Mouse (Mus musculus): ENCODE measurements at regions not wholly inside any gene's neighbourhood (a gene's known extent, or its start where the extent isn't known, plus 50 kb on each side); places are given as distances from the start of the nearest gene placed in this dataset.

GRCm38 (mm10) chr3:157777779-157778178 is 147.1 kb downstream of the Cth start:
- Histone ChIP-seq H3K4me3 (ENCODE audit: low read depth, low read length) (no peak overlapping the region), H3K9me3 (replicated peaks) (no peaks in the 10 kb centered on the region), H3K4me1 (ENCODE audit: insufficient read depth, low read depth, low read length) (no peaks in the 10 kb centered on the region), H3K36me3 (replicated peaks) (no peaks in the 10 kb centered on the region), H3K27me3 (ENCODE audit: insufficient read depth, low read length) (no peaks in the 10 kb centered on the region)
- ATAC-seq (ENCODE audit: extremely low read depth, insufficient number of reproducible peaks, low FRiP score, poor library complexity, severe bottlenecking) (no peak), DNase-seq (ENCODE audit: low spot score) (no peak)
- no peak for TF ChIP-seq TAL1 (conservative IDR thresholded peaks at IDR 0.05; ENCODE audit: low read depth, low read length)
- TF ChIP-seq GATA1 (IDR thresholded peaks at IDR 0.05; ENCODE audit: borderline replicate concordance, low read length), result no peak
- no peak for TF ChIP-seq POLR2AphosphoS5 (IDR thresholded peaks at IDR 0.05; ENCODE audit: insufficient replicate concordance, low read depth, low read length)
- no peak for TF ChIP-seq GATA2 (IDR thresholded peaks at IDR 0.05; ENCODE audit: borderline replicate concordance, low read depth, low read length)
- TF ChIP-seq CTCF (IDR thresholded peaks at IDR 0.05; ENCODE audit: low read depth, low read length), result no peak

GRCm38 (mm10) chr3:157763487-157764199 is 161.2 kb downstream of the Cth start:
- DNase-seq (ENCODE audit: low spot score) (no peak), ATAC-seq (ENCODE audit: extremely low read depth, insufficient number of reproducible peaks, low FRiP score, poor library complexity, severe bottlenecking) (no peak)
- no peaks in the 10 kb centered on the region for H3K27me3 ChIP-seq (ENCODE audit: insufficient read depth, low read length)
- no peaks in the 10 kb centered on the region for H3K36me3 ChIP-seq (replicated peaks)
- H3K4me1 ChIP-seq (ENCODE audit: insufficient read depth, low read depth, low read length), result no peaks in the 10 kb centered on the region
- no peaks in the 10 kb centered on the region for H3K9me3 ChIP-seq (replicated peaks)
- TF ChIP-seq GATA2 (IDR thresholded peaks at IDR 0.05; ENCODE audit: borderline replicate concordance, low read depth, low read length) (no peak), POLR2AphosphoS5 (IDR thresholded peaks at IDR 0.05; ENCODE audit: insufficient replicate concordance, low read depth, low read length) (no peak)
- H3K4me3 ChIP-seq (ENCODE audit: low read depth, low read length), result no peak overlapping the region

DNA sequence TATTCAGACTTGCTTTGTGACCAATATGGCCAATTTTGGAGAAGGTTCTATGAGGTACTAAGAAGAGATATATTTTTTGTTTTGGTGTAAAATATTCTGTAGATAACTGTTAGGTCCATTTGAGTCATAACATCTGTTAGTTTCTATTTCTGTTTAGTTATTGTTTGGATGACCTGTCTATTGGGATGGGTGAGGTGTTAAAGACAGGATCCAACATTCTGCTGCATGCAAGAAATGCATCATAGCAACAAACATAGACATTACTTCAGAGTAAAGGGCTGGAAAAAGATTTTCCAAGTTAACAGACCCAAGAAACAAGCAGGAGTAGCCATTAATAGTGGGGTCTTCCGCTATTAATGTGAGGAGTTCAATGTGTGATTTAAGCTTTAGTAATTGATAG is 165.0 kb downstream of the Cth start:
- H3K4me3 ChIP-seq (ENCODE audit: low read depth, low read length), result no peak overlapping the region
- ATAC-seq (ENCODE audit: extremely low read depth, insufficient number of reproducible peaks, low FRiP score, poor library complexity, severe bottlenecking) (no peak), DNase-seq (ENCODE audit: low spot score) (no peak)
- no peaks in the 10 kb centered on the region for H3K9me3 ChIP-seq (replicated peaks)
- H3K36me3 ChIP-seq (replicated peaks), result no peaks in the 10 kb centered on the region
- no peak for TF ChIP-seq POLR2AphosphoS5 (IDR thresholded peaks at IDR 0.05; ENCODE audit: insufficient replicate concordance, low read depth, low read length)
- TF ChIP-seq GATA1 (IDR thresholded peaks at IDR 0.05; ENCODE audit: borderline replicate concordance, low read length), result no peak
- TF ChIP-seq CTCF (IDR thresholded peaks at IDR 0.05; ENCODE audit: low read depth, low read length), result no peak
- no peak for TF ChIP-seq TAL1 (conservative IDR thresholded peaks at IDR 0.05; ENCODE audit: low read depth, low read length)
- no peak for TF ChIP-seq GATA2 (IDR thresholded peaks at IDR 0.05; ENCODE audit: borderline replicate concordance, low read depth, low read length)
- H3K4me1 ChIP-seq (ENCODE audit: insufficient read depth, low read depth, low read length), result no peaks in the 10 kb centered on the region
- no peaks in the 10 kb centered on the region for H3K27me3 ChIP-seq (ENCODE audit: insufficient read depth, low read length)

GRCm38 (mm10) chr3:157754826-157755225 is 170.1 kb downstream of the Cth start:
- Histone ChIP-seq H3K9me3 (replicated peaks) (no peaks in the 10 kb centered on the region), H3K36me3 (replicated peaks) (no peaks in the 10 kb centered on the region)

GRCm38 (mm10) chr3:157750266-157750665 is 174.6 kb downstream of the Cth start:
- Histone ChIP-seq H3K36me3 (replicated peaks) (no peaks in the 10 kb centered on the region), H3K4me3 (ENCODE audit: low read depth, low read length) (no peak overlapping the region), H3K4me1 (ENCODE audit: insufficient read depth, low read depth, low read length) (no peaks in the 10 kb centered on the region), H3K9me3 (replicated peaks) (no peaks in the 10 kb centered on the region), H3K27me3 (ENCODE audit: insufficient read depth, low read length) (no peaks in the 10 kb centered on the region)
- TF ChIP-seq GATA1 (IDR thresholded peaks at IDR 0.05; ENCODE audit: borderline replicate concordance, low read length) (no peak), CTCF (IDR thresholded peaks at IDR 0.05; ENCODE audit: low read depth, low read length) (no peak)
- no peak for DNase-seq (ENCODE audit: low spot score)
- no peak for ATAC-seq (ENCODE audit: extremely low read depth, insufficient number of reproducible peaks, low FRiP score, poor library complexity, severe bottlenecking)

More at GRCm38 (mm10) chr3:157754826-157755225, 170.1 kb downstream of the Cth start:
- Histone ChIP-seq H3K4me1 (ENCODE audit: insufficient read depth, low read depth, low read length) (no peaks in the 10 kb centered on the region), H3K27me3 (ENCODE audit: insufficient read depth, low read length) (no peaks in the 10 kb centered on the region), H3K4me3 (ENCODE audit: low read depth, low read length) (no peak overlapping the region)
- TF ChIP-seq TAL1 (conservative IDR thresholded peaks at IDR 0.05; ENCODE audit: low read depth, low read length), result no peak
- TF ChIP-seq GATA2 (IDR thresholded peaks at IDR 0.05; ENCODE audit: borderline replicate concordance, low read depth, low read length), result no peak
- no peak for TF ChIP-seq GATA1 (IDR thresholded peaks at IDR 0.05; ENCODE audit: borderline replicate concordance, low read length)
- TF ChIP-seq POLR2AphosphoS5 (IDR thresholded peaks at IDR 0.05; ENCODE audit: insufficient replicate concordance, low read depth, low read length), result no peak
- no peak for TF ChIP-seq CTCF (IDR thresholded peaks at IDR 0.05; ENCODE audit: low read depth, low read length)
- ATAC-seq (ENCODE audit: extremely low read depth, insufficient number of reproducible peaks, low FRiP score, poor library complexity, severe bottlenecking), result no peak
- no peak for DNase-seq (ENCODE audit: low spot score)

- Histone ChIP-seq H3K4me1 (ENCODE audit: insufficient read depth, low read depth, low read length) (no peaks in the 10 kb centered on the region), H3K9me3 (replicated peaks) (no peaks in the 10 kb centered on the region), H3K27me3 (ENCODE audit: insufficient read depth, low read length) (no peaks in the 10 kb centered on the region), H3K36me3 (replicated peaks) (no peaks in the 10 kb centered on the region), H3K4me3 (ENCODE audit: low read depth, low read length) (no peak overlapping the region)
- ATAC-seq (ENCODE audit: extremely low read depth, insufficient number of reproducible peaks, low FRiP score, poor library complexity, severe bottlenecking) (no peak), DNase-seq (ENCODE audit: low spot score) (no peak)
- no peak for TF ChIP-seq GATA1 (IDR thresholded peaks at IDR 0.05; ENCODE audit: borderline replicate concordance, low read length)
- no peak for TF ChIP-seq POLR2AphosphoS5 (IDR thresholded peaks at IDR 0.05; ENCODE audit: insufficient replicate concordance, low read depth, low read length)
- TF ChIP-seq CTCF (IDR thresholded peaks at IDR 0.05; ENCODE audit: low read depth, low read length), result no peak
- TF ChIP-seq GATA2 (IDR thresholded peaks at IDR 0.05; ENCODE audit: borderline replicate concordance, low read depth, low read length), result no peak
- TF ChIP-seq TAL1 (conservative IDR thresholded peaks at IDR 0.05; ENCODE audit: low read depth, low read length), result no peak
These were observed 176.4 kb downstream of the Cth start for GRCm38 (mm10) chr3:157748395-157749037.

Measured in G1E (cell line).